38 mouse cellular contexts compared by ENCODE assay signal in the genomic region with DNA sequence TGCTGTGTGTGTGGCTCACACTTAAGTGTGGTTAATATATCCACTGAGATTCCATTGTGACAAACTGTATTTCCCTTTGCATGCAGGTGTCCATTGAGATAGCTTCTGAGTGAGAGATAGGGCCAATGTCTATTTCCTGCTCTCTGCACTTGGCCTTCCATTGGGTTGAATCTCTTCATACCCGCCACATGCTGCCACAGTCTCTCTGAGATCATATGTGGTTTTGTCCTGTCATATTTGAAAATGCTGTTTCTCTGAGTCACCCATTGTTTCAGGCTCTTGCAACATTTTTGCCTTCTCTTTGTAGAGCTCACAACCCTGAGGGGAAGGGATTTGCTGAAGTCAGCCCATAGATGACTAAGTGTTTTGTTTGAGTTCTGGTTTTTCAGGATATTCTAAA.
DNase-seq lines count a peak whose midpoint lies in the region; ATAC-seq and TF ChIP-seq lines count a peak whose summit lies in the region.
"Had no signal": no experiment of that assay in that cellular context is flagged by ENCODE, and none has a peak within 500 bp of the region (broad histone marks: within the 10 kb centered on the region; RNA-seq: fewer than 3 reads in every experiment).

No protein-coding gene starts in this region.

- in situ Hi-C loops in Patski (cut with MboI; ENCODE audit: low pct_unique_long_range_greater_than_20kb) = no loop called here

- no peak overlapping the region for H3K4me2 ChIP-seq in embryonic facial prominence, embryonic 14.5 days (ENCODE audit: low read depth, low read length)
- H3K4me2 ChIP-seq in intestine, postnatal 0 days (replicated peaks; ENCODE audit: low read depth) = no peak overlapping the region
- H3K4me2 ChIP-seq: embryonic facial prominence, embryonic 13.5 days; heart, embryonic 15.5 days; hindbrain, embryonic 12.5 days; intestine, embryonic 15.5 days; liver, embryonic 12.5 days; midbrain, embryonic 12.5 days; neural tube, embryonic 13.5 days; stomach, embryonic 15.5 days had no signal

- 78% methylated on average over 1 of the region's 1 CpGs for whole genome bisulfite sequencing in embryonic facial prominence, embryonic 14.5 days
- 84% methylated on average over 1 of the region's 1 CpGs for WGBS in embryonic facial prominence, embryonic 10.5 days
- 95% methylated on average over 1 of the region's 1 CpGs for WGBS in intestine, postnatal 0 days

- no peak for ATAC-seq in embryonic facial prominence, embryonic 14.5 days (ENCODE audit: low read depth)
- ATAC-seq in Patski = peak; percentile 17
- no peak for ATAC-seq in intestine, postnatal 0 days
- ATAC-seq in CD4-positive, CD25-positive, alpha-beta regulatory T cell, adult 4 months = no peak
- ATAC-seq: activated CD4-positive, CD25-positive, alpha-beta regulatory T cell, adult 4 months; forebrain, embryonic 16.5 days; hindbrain, postnatal 0 days; intestine, embryonic 15.5 days; liver, embryonic 12.5 days; liver, postnatal 0 days had no signal

- DNase-seq in embryonic facial prominence, embryonic 14.5 days (ENCODE audit: low spot score) = peak; percentile 50
- DNase-seq in embryonic facial prominence, embryonic 10.5 days (ENCODE audit: low spot score) = no peak
- no peak for DNase-seq in Patski (ENCODE audit: low read depth, low spot score)
- DNase-seq in fibroblast of lung, adult 2 months (ENCODE audit: low read depth) = peak; percentile 36
- no peak for DNase-seq in urinary bladder, postnatal 10 days (ENCODE audit: low spot score)
- DNase-seq: adrenal gland, adult 8-10 months; B cell, adult 2 months; cerebellum, adult 11-12 months; cerebellum, adult 9-11 months; embryo, embryonic 11 days; heart, adult 11 months; heart, postnatal 36 days; kidney, adult 8-10 months; kidney, postnatal 10 days; layer of hippocampus, postnatal 36 days; left cerebral cortex, postnatal 4 days; liver, postnatal 0 days; lung, postnatal 4 days; retina, postnatal 1 day; right cerebral cortex, postnatal 25 days; thymus, postnatal 14 days had no signal

- H3K36me3 ChIP-seq in embryonic facial prominence, embryonic 14.5 days (ENCODE audit: control insufficient read depth, insufficient read depth, low read length) = no peaks in the 10 kb centered on the region
- no peaks in the 10 kb centered on the region for H3K36me3 ChIP-seq in embryonic facial prominence, embryonic 10.5 days (replicated peaks)
- no peaks in the 10 kb centered on the region for H3K36me3 ChIP-seq in intestine, postnatal 0 days (ENCODE audit: control insufficient read depth, insufficient read depth)
- H3K36me3 ChIP-seq: embryonic facial prominence, embryonic 13.5 days; forebrain, embryonic 10.5 days; G1E; heart, embryonic 10.5 days; heart, embryonic 15.5 days; hindbrain, embryonic 12.5 days; intestine, embryonic 15.5 days; liver, embryonic 12.5 days; midbrain, embryonic 12.5 days; neural tube, embryonic 13.5 days; stomach, embryonic 15.5 days had no signal

- no peak overlapping the region for H3K9ac ChIP-seq in embryonic facial prominence, embryonic 14.5 days (ENCODE audit: low read depth, low read length)
- H3K9ac ChIP-seq in intestine, postnatal 0 days (ENCODE audit: low read depth, low read length) = no peak overlapping the region
- H3K9ac ChIP-seq: embryonic facial prominence, embryonic 13.5 days; heart, embryonic 15.5 days; hindbrain, embryonic 12.5 days; intestine, embryonic 15.5 days; liver, embryonic 12.5 days; liver, postnatal 0 days; midbrain, embryonic 12.5 days; neural tube, embryonic 13.5 days; stomach, embryonic 15.5 days had no signal

- H3K4me3 ChIP-seq in embryonic facial prominence, embryonic 14.5 days (ENCODE audit: low read depth, low read length) = no peak overlapping the region
- no peak overlapping the region for H3K4me3 ChIP-seq in embryonic facial prominence, embryonic 10.5 days
- H3K4me3 ChIP-seq in intestine, postnatal 0 days (ENCODE audit: low read depth, low read length) = no peak overlapping the region
- H3K4me3 ChIP-seq: embryonic facial prominence, embryonic 13.5 days; forebrain, embryonic 10.5 days; heart, embryonic 10.5 days; heart, embryonic 15.5 days; hindbrain, embryonic 12.5 days; intestine, embryonic 15.5 days; liver, embryonic 12.5 days; megakaryocyte, embryonic 14.5 days; midbrain, embryonic 12.5 days; neural tube, embryonic 13.5 days; stomach, embryonic 15.5 days had no signal

- no peak for TF ChIP-seq CTCF in Patski (IDR thresholded peaks at IDR 0.05)
- no peak for TF ChIP-seq CTCF in intestine, postnatal 0 days (IDR thresholded peaks at IDR 0.05; ENCODE audit: low read depth)

- H3K4me1 ChIP-seq in embryonic facial prominence, embryonic 14.5 days (ENCODE audit: control insufficient read depth, insufficient read depth, low read length) = no peaks in the 10 kb centered on the region
- H3K4me1 ChIP-seq in embryonic facial prominence, embryonic 10.5 days = no peaks in the 10 kb centered on the region
- H3K4me1 ChIP-seq in intestine, postnatal 0 days (replicated peaks; ENCODE audit: control insufficient read depth, insufficient read depth, low read length) = no peaks in the 10 kb centered on the region
- H3K4me1 ChIP-seq: embryonic facial prominence, embryonic 13.5 days; forebrain, embryonic 10.5 days; heart, embryonic 10.5 days; heart, embryonic 15.5 days; hindbrain, embryonic 12.5 days; intestine, embryonic 15.5 days; liver, embryonic 12.5 days; megakaryocyte, embryonic 14.5 days; midbrain, embryonic 12.5 days; neural tube, embryonic 13.5 days; stomach, embryonic 15.5 days had no signal

- no peaks in the 10 kb centered on the region for H3K27me3 ChIP-seq in embryonic facial prominence, embryonic 14.5 days (replicated peaks; ENCODE audit: control insufficient read depth, insufficient read depth, low read length)
- no peaks in the 10 kb centered on the region for H3K27me3 ChIP-seq in embryonic facial prominence, embryonic 10.5 days (replicated peaks; ENCODE audit: low read depth, poor library complexity, severe bottlenecking)
- H3K27me3 ChIP-seq in Patski = no peaks in the 10 kb centered on the region
- no peaks in the 10 kb centered on the region for H3K27me3 ChIP-seq in intestine, postnatal 0 days (replicated peaks; ENCODE audit: control insufficient read depth, insufficient read depth, low read length)
- H3K27me3 ChIP-seq: embryonic facial prominence, embryonic 13.5 days; heart, embryonic 15.5 days; hindbrain, embryonic 12.5 days; intestine, embryonic 15.5 days; liver, embryonic 12.5 days; megakaryocyte, embryonic 14.5 days; midbrain, embryonic 12.5 days; neural tube, embryonic 13.5 days; stomach, embryonic 15.5 days had no signal

- CTCF ChIA-PET in Patski (lab: Charles Lee) = no interaction called here

- H3K27ac ChIP-seq in embryonic facial prominence, embryonic 14.5 days (replicated peaks; ENCODE audit: low read depth, low read length) = no peak overlapping the region
- H3K27ac ChIP-seq in embryonic facial prominence, embryonic 10.5 days (replicated peaks) = no peak overlapping the region
- H3K27ac ChIP-seq in intestine, postnatal 0 days (ENCODE audit: low read depth, low read length) = no peak overlapping the region
- H3K27ac ChIP-seq: embryonic facial prominence, embryonic 13.5 days; forebrain, embryonic 10.5 days; heart, embryonic 10.5 days; heart, embryonic 15.5 days; hindbrain, embryonic 12.5 days; hindbrain, postnatal 0 days; intestine, embryonic 15.5 days; liver, embryonic 12.5 days; midbrain, embryonic 12.5 days; neural tube, embryonic 13.5 days; stomach, embryonic 15.5 days had no signal

- no peaks in the 10 kb centered on the region for H3K9me3 ChIP-seq in embryonic facial prominence, embryonic 14.5 days (ENCODE audit: control insufficient read depth, low read length)
- H3K9me3 ChIP-seq in embryonic facial prominence, embryonic 10.5 days = no peaks in the 10 kb centered on the region
- no peaks in the 10 kb centered on the region for H3K9me3 ChIP-seq in intestine, postnatal 0 days (ENCODE audit: control insufficient read depth)
- H3K9me3 ChIP-seq: embryonic facial prominence, embryonic 13.5 days; forebrain, embryonic 10.5 days; heart, embryonic 10.5 days; heart, embryonic 15.5 days; hindbrain, embryonic 12.5 days; intestine, embryonic 15.5 days; liver, embryonic 12.5 days; megakaryocyte, embryonic 14.5 days; midbrain, embryonic 12.5 days; neural tube, embryonic 13.5 days; stomach, embryonic 15.5 days had no signal

- POLR2A ChIA-PET in Patski (lab: Charles Lee) = no interaction called here

Comparison
In these comparisons a context has a peak if more than half of its experiments do, and no peak if none do; other contexts are left out.
1. DNase-seq: peak in embryonic facial prominence, embryonic 14.5 days (single experiment) and fibroblast of lung, adult 2 months (single experiment); none in embryonic facial prominence, embryonic 10.5 days (single experiment), Patski (single experiment) and urinary bladder, postnatal 10 days (single experiment).